Mouse (Mus musculus) hematopoietic stem cell, adult 5-6 weeks (primary cell): ENCODE measurements around the gene Reg4. TPM values are rescaled to one million over a fixed set of nuclear protein-coding genes. Genes with fewer than 3 reads are reported as not detected.

Experiments
- ATAC-seq, 2 experiments: fragments of 125-278 bp in 1 of 2; replicated peaks in 1 of 2; 2 replicates each; pipeline ENCODE4 v1.8.0; 2016 to 2017; ENCODE audit warnings: inconsistent platforms in 2 of 2, mild to moderate bottlenecking in 2 of 2, moderate number of reproducible peaks in 2 of 2, low read depth in 1 of 2, moderate TSS enrichment in 1 of 2; ENCODE audit not compliant: low FRiP score in 2 of 2, poor library complexity in 2 of 2, severe bottlenecking in 2 of 2, insufficient read depth in 1 of 2, low TSS enrichment in 1 of 2
- total RNA-seq: library from RNA; stranded (forward); fragments of 172-1452, 232-1000 nt; gene quantifications from 2 replicates; pipeline ENCODE4 v1.2.3, GENCODE M21; 2017

The Reg4 gene
- not detected in 2 replicates for total RNA-seq

- no peak for ATAC-seq
These were observed at the start of gene Reg4 for GRCm38 (mm10) chr3:98221856-98222255. Gene Reg4, plus strand, starts transcription at chr3:98222156.

- ATAC-seq = no peak
These were observed 43.6 kb upstream of the Reg4 start for GRCm38 (mm10) chr3:98178340-98178739.

- ATAC-seq = peak; percentile 22 to 80; a peak in 2 of 4 replicates
These were observed 41.2 kb upstream of the Reg4 start for GRCm38 (mm10) chr3:98180805-98181204.

GRCm38 (mm10) chr3:98185163-98185714 is 36.7 kb upstream of the Reg4 start:
- no peak for ATAC-seq

- no peak for ATAC-seq
These were observed 34.2 kb upstream of the Reg4 start for GRCm38 (mm10) chr3:98187777-98188176.

- ATAC-seq = no peak
These were observed 24.0 kb upstream of the Reg4 start for GRCm38 (mm10) chr3:98197711-98198532.

- peak; percentile 67 to 70 for ATAC-seq
These were observed 22.2 kb upstream of the Reg4 start for GRCm38 (mm10) chr3:98199747-98200146.

- peak; percentile 17 to 24; a peak in 1 of 4 replicates for ATAC-seq
These were observed 18.7 kb upstream of the Reg4 start for GRCm38 (mm10) chr3:98203282-98203681.

- no peak for ATAC-seq
These were observed 15.0 kb upstream of the Reg4 start for GRCm38 (mm10) chr3:98206977-98207376.

- no peak for ATAC-seq
These were observed 12.8 kb upstream of the Reg4 start for GRCm38 (mm10) chr3:98209161-98209560.

- no peak for ATAC-seq
These were observed 11.1 kb upstream of the Reg4 start for GRCm38 (mm10) chr3:98210860-98211259.

- ATAC-seq = no peak
These were observed 10.5 kb upstream of the Reg4 start for GRCm38 (mm10) chr3:98211301-98212081.

GRCm38 (mm10) chr3:98216296-98216695 is 5.7 kb upstream of the Reg4 start:
- ATAC-seq = no peak

GRCm38 (mm10) chr3:98223263-98223662 is 1.3 kb downstream of the Reg4 start:
- ATAC-seq = no peak

- no peak for ATAC-seq
These were observed 2.0 kb downstream of the Reg4 start for GRCm38 (mm10) chr3:98223783-98224580.

GRCm38 (mm10) chr3:98224975-98225374 is 3.0 kb downstream of the Reg4 start:
- no peak for ATAC-seq

- ATAC-seq = no peak
These were observed 3.8 kb downstream of the Reg4 start for GRCm38 (mm10) chr3:98225746-98226145.
